Mouse (Mus musculus) forebrain, postnatal 0 days (tissue): ENCODE data around the gene Olfr575. TPM values are rescaled to one million over a fixed set of nuclear protein-coding genes. Genes with fewer than 3 reads are reported as not detected.

ENCODE experiments used
- ATAC-seq: fragments of 200-750 bp; cut with Nextera tagmentation; 2 replicates; pipeline ENCODE4 v1.8.0; 2017; ENCODE audit warnings: mild to moderate bottlenecking, moderate library complexity
- DNase-seq: peaks from one replicate; pipeline ENCODE4 v3.0.0-alpha.2; 2015
- H3K27ac ChIP-seq: fragments of 300-500 bp; sonication (generic); 2 replicates; pipeline ENCODE4 v1.5.1; 2014; ENCODE audit warnings: low read depth, mild to moderate bottlenecking, antibody characterized with exemption, low read length, moderate library complexity, mixed read lengths
- H3K27me3 ChIP-seq: fragments of 300-500 bp; sonication (generic); 2 replicates; pipeline ENCODE4 v1.6.1; 2014; ENCODE audit warnings: mild to moderate bottlenecking, low read length, mixed read lengths; ENCODE audit not compliant: insufficient read depth
- H3K36me3 ChIP-seq: fragments of 300-500 bp; sonication (generic); 2 replicates; pipeline ENCODE4 v1.6.1; 2014; ENCODE audit warnings: mild to moderate bottlenecking, moderate library complexity; ENCODE audit not compliant: insufficient read depth
- H3K4me1 ChIP-seq: fragments of 300-500 bp; sonication (generic); 2 replicates; pipeline ENCODE4 v1.6.1; 2014; ENCODE audit warnings: antibody characterized with exemption; ENCODE audit not compliant: insufficient read depth
- H3K4me2 ChIP-seq: fragments of 300-500 bp; sonication (generic); 2 replicates; pipeline ENCODE4 v1.6.1; 2014; ENCODE audit warnings: low read depth, mild to moderate bottlenecking, moderate library complexity
- H3K4me3 ChIP-seq: fragments of 300-500 bp; sonication (generic); 2 replicates; pipeline ENCODE4 v1.5.1; 2014; ENCODE audit warnings: low read depth, low read length, mixed read lengths
- H3K9ac ChIP-seq: fragments of 300-500 bp; sonication (generic); 2 replicates; pipeline ENCODE4 v1.6.1; 2014; ENCODE audit warnings: mild to moderate bottlenecking
- H3K9me3 ChIP-seq: fragments of 300-500 bp; sonication (generic); 2 replicates; pipeline ENCODE4 v1.6.1; 2016; ENCODE audit warnings: low read length
- CTCF ChIP-seq: sonication (generic); IDR thresholded peaks from 2 replicates; pipeline ENCODE4 v1.5.1; 2016; ENCODE audit warnings: antibody characterized with exemption, control low read depth, low read depth
- WGBS: fragments of 180-500 bp; shearing (Covaris S2); extraction: QIAGEN DNeasy Blood & Tissue Kit; methylation state at CpG from one replicate; pipeline ENCODE4 v1.1.7; 2014; 5-methylcytosine and 5-hydroxymethylcytosine counted together
- polyA plus RNA-seq: library from polyadenylated mRNA; unstranded; fragments of >200 nt; fragmentation: Nextera tagmentation; extraction: Ambion mirVana; gene quantifications from 2 replicates; pipeline ENCODE4 v1.2.1, GENCODE M21; 2015
- total RNA-seq: library from RNA; depleted of rRNA; stranded (reverse); fragments of >200 nt; gene quantifications from 2 replicates; pipeline ENCODE4 v1.2.3, GENCODE M21; 2014

Olfr575 gene
- total and polyA plus RNA-seq, 2 experiments from 2014 or later, result not detected

- Histone ChIP-seq H3K4me2 (no peak within 1 kb of the TSS), H3K36me3 (no peaks in the 10 kb centered on the region), H3K27ac (no peak within 1 kb of the TSS), H3K9me3 (no peaks in the 10 kb centered on the region), H3K4me3 (no peak within 1 kb of the TSS), H3K4me1 (no peaks in the 10 kb centered on the region), H3K27me3 (no peaks in the 10 kb centered on the region), H3K9ac (no peak within 1 kb of the TSS)
- TF ChIP-seq CTCF, result no peak
- 100% methylated on average over 1 of the region's 1 CpGs for WGBS
- DNase-seq, result no peak
- no peak for ATAC-seq
Observed at GRCm38 (mm10) chr7:102948167-102948566, 10.4 kb downstream of the Olfr575 start, which contains the start of gene Olfr574. Gene Olfr574 (plus strand): TSS chr7:102948467.

DNA sequence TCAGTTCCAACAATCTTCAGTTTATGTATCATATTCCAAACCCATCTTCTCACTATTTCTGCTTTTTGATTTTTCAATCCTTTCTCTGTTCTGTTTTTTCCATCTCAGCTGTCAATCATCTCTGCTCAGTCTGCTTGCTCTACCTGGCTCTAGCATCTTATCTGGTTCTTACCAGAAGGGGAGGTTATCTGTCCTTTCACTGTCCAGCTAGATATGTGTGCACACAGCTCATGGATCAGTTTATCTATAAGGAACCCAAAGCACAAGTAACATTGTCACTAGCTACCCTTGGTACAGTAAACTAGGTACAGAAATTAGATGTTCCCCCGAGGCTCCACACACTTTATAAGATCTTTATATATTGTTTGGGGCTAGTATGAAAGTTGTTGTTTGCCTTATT lies 15.2 kb downstream of the Olfr575 start:
- no peaks in the 10 kb centered on the region for H3K36me3 ChIP-seq
- H3K27me3 ChIP-seq, result no peaks in the 10 kb centered on the region
- H3K4me1 ChIP-seq, result no peaks in the 10 kb centered on the region
- WGBS, result 92% methylated on average over 1 of the region's 1 CpGs
- H3K4me3 ChIP-seq, result no peak overlapping the region
- ATAC-seq (no peak), DNase-seq (no peak)
- H3K9me3 ChIP-seq, result no peaks in the 10 kb centered on the region
- H3K4me2 ChIP-seq, result no peak overlapping the region
- no peak for TF ChIP-seq CTCF
- H3K27ac ChIP-seq, result no peak overlapping the region
- no peak overlapping the region for H3K9ac ChIP-seq

GRCm38 (mm10) chr7:102942475-102942874 lies 16.1 kb downstream of the Olfr575 start, which contains the start of gene Olfr573-ps1:
Gene Olfr573-ps1 (minus strand): TSS chr7:102942575.
- ATAC-seq (no peak), DNase-seq (no peak)
- H3K27me3 ChIP-seq, result no peaks in the 10 kb centered on the region
- H3K36me3 ChIP-seq, result no peaks in the 10 kb centered on the region
- H3K4me2 ChIP-seq, result no peak within 1 kb of the TSS
- H3K27ac ChIP-seq, result no peak within 1 kb of the TSS
- 96% methylated on average over 2 of the region's 2 CpGs for WGBS
- TF ChIP-seq CTCF, result no peak
- no peak within 1 kb of the TSS for H3K4me3 ChIP-seq
- no peaks in the 10 kb centered on the region for H3K9me3 ChIP-seq
- no peaks in the 10 kb centered on the region for H3K4me1 ChIP-seq
- no peak within 1 kb of the TSS for H3K9ac ChIP-seq

DNA sequence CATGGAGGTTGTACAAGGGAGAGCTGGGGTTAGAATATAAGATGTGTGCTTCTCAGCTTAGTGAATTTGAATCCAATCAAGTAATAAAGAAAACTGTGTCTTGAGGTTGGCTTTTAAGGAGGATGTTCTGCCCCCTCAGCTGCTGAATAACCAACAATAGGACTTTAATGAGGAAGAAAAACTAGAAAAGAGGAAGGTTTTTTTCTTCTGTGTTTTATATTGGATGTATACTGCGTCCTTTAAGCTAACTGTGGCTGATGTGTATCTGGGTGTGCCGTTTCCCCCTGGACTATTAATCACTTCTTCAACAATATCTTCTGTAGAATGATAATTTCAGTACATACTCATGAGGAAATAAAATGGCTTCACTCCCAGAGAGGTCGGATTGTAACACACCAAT lies 31.5 kb downstream of the Olfr575 start:
- Histone ChIP-seq H3K4me1 (no peaks in the 10 kb centered on the region), H3K27me3 (no peaks in the 10 kb centered on the region), H3K36me3 (no peaks in the 10 kb centered on the region), H3K4me2 (no peak overlapping the region), H3K4me3 (no peak overlapping the region), H3K9ac (no peak overlapping the region), H3K9me3 (no peaks in the 10 kb centered on the region), H3K27ac (no peak overlapping the region)
- DNase-seq (no peak), ATAC-seq (no peak)
- TF ChIP-seq CTCF, result no peak
- 70% methylated on average over 3 of the region's 3 CpGs for whole genome bisulfite sequencing

DNA sequence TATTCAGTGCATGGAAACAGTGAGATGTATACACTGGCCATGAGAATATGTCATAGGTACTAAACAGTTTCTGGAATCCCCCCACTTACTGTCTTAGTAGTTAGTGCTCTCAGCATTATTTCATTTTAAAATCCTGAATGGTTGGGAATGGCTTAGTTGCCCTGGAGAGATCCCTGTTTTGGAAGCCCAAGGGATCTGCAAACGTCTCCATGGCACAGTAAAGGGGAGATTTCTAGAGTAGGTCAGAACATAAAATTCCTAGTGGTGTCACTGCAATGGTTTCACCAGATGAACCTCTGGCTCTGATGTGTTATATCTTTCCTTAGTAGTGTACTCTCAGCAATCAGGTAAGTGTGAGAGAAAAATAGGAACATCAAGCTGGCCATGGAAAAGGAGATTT lies 34.5 kb downstream of the Olfr575 start, which contains the start of gene Olfr572:
Gene Olfr572, plus strand, starts transcription at position 301 of the 400 bp plus-strand sequence.
- Histone ChIP-seq H3K9me3 (no peaks in the 10 kb centered on the region), H3K27me3 (no peaks in the 10 kb centered on the region), H3K27ac (no peak within 1 kb of the TSS), H3K9ac (no peak within 1 kb of the TSS), H3K4me2 (no peak within 1 kb of the TSS), H3K4me1 (no peaks in the 10 kb centered on the region), H3K36me3 (no peaks in the 10 kb centered on the region), H3K4me3 (no peak within 1 kb of the TSS)
- WGBS, result 61% methylated on average over 1 of the region's 1 CpGs
- ATAC-seq (no peak), DNase-seq (no peak)
- no peak for TF ChIP-seq CTCF

- ATAC-seq (peak; percentile 74; the same call in 1 of the 2 replicates), DNase-seq (peak; percentile 76)
- Histone ChIP-seq H3K4me2 (no peak overlapping the region), H3K4me1 (no peaks in the 10 kb centered on the region), H3K36me3 (no peaks in the 10 kb centered on the region), H3K9me3 (no peaks in the 10 kb centered on the region), H3K9ac (no peak overlapping the region), H3K27ac (no peak overlapping the region), H3K27me3 (no peaks in the 10 kb centered on the region), H3K4me3 (no peak overlapping the region)
- peak; percentile 81 for TF ChIP-seq CTCF
- WGBS, result 8% methylated on average over 1 of the region's 1 CpGs
Observed at GRCm38 (mm10) chr7:102919632-102920031, 38.9 kb downstream of the Olfr575 start.

- H3K27me3 ChIP-seq, result no peaks in the 10 kb centered on the region
- no peak within 1 kb of the TSS for H3K4me3 ChIP-seq
- no peaks in the 10 kb centered on the region for H3K9me3 ChIP-seq
- ATAC-seq, result no peak
- DNase-seq, result no peak
- no peak within 1 kb of the TSS for H3K27ac ChIP-seq
- no peaks in the 10 kb centered on the region for H3K4me1 ChIP-seq
- no peak for TF ChIP-seq CTCF
- H3K4me2 ChIP-seq, result no peak within 1 kb of the TSS
- no peak within 1 kb of the TSS for H3K9ac ChIP-seq
- WGBS, result 66% methylated on average over 4 of the region's 4 CpGs
- no peaks in the 10 kb centered on the region for H3K36me3 ChIP-seq
Observed at GRCm38 (mm10) chr7:102917032-102917875, 41.3 kb downstream of the Olfr575 start, which contains the start of gene Olfr571. Gene Olfr571 (minus strand): TSS chr7:102917536.
